Mouse (Mus musculus): Measurements from ENCODE around the gene Myo10. TPM values are rescaled to one million over a fixed set of nuclear protein-coding genes. Genes with fewer than 3 reads are reported as not detected.
A peak's percentile ranks its signal among the peaks of the same experiment; 100 is the strongest.

Gene Myo10
- polyA plus RNA-seq, 1 experiment from 2014 or later: 47.2 TPM

- H3K36me3 ChIP-seq: peaks cover 95% of the 10 kb centered on the region
- WGBS: 92% methylated on average over 5 of the region's 5 CpGs
- H3K4me3 ChIP-seq: no peak overlapping the region
- DNase-seq (ENCODE audit: low spot score): no peak
- no peak overlapping the region for H3K27ac ChIP-seq
- H3K27me3 ChIP-seq (ENCODE audit: low read depth, poor library complexity, severe bottlenecking): no peaks in the 10 kb centered on the region
- H3K4me1 ChIP-seq: no peaks in the 10 kb centered on the region
- H3K9me3 ChIP-seq (replicated peaks): no peaks in the 10 kb centered on the region
Observed at GRCm38 (mm10) chr15:25726814-25727213, 104.5 kb downstream of the Myo10 start.

DNA sequence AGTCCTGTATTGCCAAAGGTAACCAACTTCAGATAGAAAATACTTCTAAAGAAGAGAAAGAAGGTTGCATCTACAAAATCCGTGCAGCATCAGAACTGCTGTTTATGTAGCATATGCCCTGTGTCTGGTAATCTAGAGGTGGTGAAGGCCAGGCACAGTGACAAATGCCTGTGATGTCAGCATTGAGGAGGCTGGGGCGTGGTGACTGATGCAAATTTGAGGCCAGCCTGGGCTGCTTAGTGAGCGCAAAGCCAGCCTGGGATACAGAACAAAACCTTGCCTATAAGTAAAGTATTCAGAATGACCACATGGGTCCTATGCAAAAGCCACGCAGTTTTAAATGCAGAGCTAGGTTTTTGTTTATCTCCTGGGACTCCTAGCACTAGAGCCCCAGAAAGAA is 106.2 kb downstream of the Myo10 start:
- H3K4me3 ChIP-seq: no peak overlapping the region
- H3K27me3 ChIP-seq (ENCODE audit: low read depth, poor library complexity, severe bottlenecking): no peaks in the 10 kb centered on the region
- no peaks in the 10 kb centered on the region for H3K9me3 ChIP-seq (replicated peaks)
- H3K36me3 ChIP-seq: peaks cover 92% of the 10 kb centered on the region
- H3K4me1 ChIP-seq: no peaks in the 10 kb centered on the region
- no peak overlapping the region for H3K27ac ChIP-seq
- WGBS: 72% methylated on average over 4 of the region's 4 CpGs
- DNase-seq (ENCODE audit: low spot score): no peak

DNA sequence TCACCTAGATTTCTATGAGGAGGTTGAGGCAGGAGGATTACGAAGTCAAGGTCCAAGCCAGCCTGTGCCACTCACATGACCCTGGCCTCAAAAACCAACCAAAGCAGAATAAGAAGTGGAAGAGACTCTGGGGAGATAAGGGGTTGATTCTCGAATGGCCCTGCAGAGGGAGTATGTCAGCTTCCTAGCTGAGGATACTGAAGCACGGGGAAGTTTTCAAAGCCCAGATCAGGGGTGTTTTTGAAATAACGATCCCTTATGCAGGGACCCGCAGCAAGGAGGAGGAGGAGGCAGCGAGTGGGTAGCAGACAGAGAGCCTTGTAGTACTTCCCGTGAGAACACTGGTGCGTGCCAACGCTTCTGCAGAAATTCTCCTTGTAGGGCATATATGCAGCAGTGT is 108.7 kb downstream of the Myo10 start:
- DNase-seq (ENCODE audit: low spot score): no peak
- no peaks in the 10 kb centered on the region for H3K27me3 ChIP-seq (ENCODE audit: low read depth, poor library complexity, severe bottlenecking)
- H3K36me3 ChIP-seq: peaks cover 90% of the 10 kb centered on the region
- WGBS: 56% methylated on average over 9 of the region's 9 CpGs
- no peak overlapping the region for H3K27ac ChIP-seq
- no peaks in the 10 kb centered on the region for H3K4me1 ChIP-seq
- H3K9me3 ChIP-seq (replicated peaks): no peaks in the 10 kb centered on the region
- H3K4me3 ChIP-seq: no peak overlapping the region

GRCm38 (mm10) chr15:25732758-25733428 is 110.6 kb downstream of the Myo10 start:
- no peak overlapping the region for H3K27ac ChIP-seq
- peaks cover 91% of the 10 kb centered on the region for H3K36me3 ChIP-seq
- no peak for DNase-seq (ENCODE audit: low spot score)

DNA sequence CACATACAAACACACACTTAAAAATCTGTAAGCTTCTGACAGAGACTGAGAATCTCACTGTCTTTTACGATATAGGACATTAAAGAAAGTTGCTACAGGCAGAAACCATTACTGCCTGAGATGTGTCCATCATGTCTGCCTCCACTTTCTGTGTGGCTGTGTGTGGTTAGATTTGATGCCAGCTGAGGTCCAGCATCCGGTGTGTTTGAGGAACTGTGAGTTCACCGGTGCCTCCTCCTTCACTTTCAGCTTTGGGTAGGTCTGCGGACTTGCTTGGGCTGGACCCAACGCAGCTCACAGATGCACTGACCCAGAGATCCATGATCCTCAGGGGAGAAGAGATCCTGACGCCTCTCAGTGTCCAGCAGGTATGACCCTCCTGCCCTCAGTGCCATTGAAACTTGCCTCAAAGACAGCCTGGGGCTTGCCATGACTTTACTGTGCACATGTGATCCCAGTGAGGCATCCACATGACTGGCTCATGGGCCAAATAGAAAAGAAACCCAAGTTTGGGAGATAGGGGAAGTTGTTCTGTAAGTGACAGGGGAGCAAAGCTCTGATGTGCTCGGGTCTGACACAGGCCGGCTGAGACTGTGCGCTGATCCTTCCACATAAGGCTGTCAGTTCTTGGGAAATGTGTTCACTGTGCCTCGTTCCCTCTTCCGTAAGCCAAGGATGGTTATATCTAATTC is 111.6 kb downstream of the Myo10 start:
- no peak overlapping the region for H3K4me3 ChIP-seq
- H3K9me3 ChIP-seq (replicated peaks): no peaks in the 10 kb centered on the region
- H3K27me3 ChIP-seq (ENCODE audit: low read depth, poor library complexity, severe bottlenecking): no peaks in the 10 kb centered on the region
- H3K36me3 ChIP-seq: peaks cover 91% of the 10 kb centered on the region
- WGBS: 95% methylated on average over 11 of the region's 11 CpGs
- DNase-seq (ENCODE audit: low spot score): no peak
- H3K27ac ChIP-seq: no peak overlapping the region
- H3K4me1 ChIP-seq: no peaks in the 10 kb centered on the region

More at GRCm38 (mm10) chr15:25732758-25733428, 110.6 kb downstream of the Myo10 start:
- Histone ChIP-seq H3K9me3 (replicated peaks) (no peaks in the 10 kb centered on the region), H3K4me1 (no peaks in the 10 kb centered on the region), H3K27me3 (ENCODE audit: low read depth, poor library complexity, severe bottlenecking) (no peaks in the 10 kb centered on the region), H3K4me3 (no peak overlapping the region)
- WGBS: 87% methylated on average over 8 of the region's 8 CpGs

DNA sequence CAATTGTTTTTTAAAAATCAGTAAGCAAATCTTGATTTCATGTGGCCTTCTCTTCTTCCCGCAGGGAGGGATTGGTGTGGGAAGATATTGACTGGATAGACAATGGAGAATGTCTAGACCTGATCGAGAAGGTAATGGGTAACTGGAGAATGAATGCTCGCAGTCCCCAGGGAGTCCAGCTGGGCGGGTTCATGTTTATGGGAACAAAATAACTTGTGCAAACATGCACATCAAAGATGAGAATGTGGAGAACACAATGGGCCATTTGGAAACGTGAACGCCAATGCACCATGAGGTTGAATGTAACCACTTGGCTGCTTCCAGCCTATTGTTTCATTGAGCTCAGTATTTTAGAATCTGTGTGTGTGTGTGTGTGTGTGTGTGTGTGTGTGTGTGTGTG is 114.2 kb downstream of the Myo10 start:
- H3K36me3 ChIP-seq: peaks cover 93% of the 10 kb centered on the region
- no peaks in the 10 kb centered on the region for H3K9me3 ChIP-seq (replicated peaks)
- no peak for DNase-seq (ENCODE audit: low spot score)
- H3K4me1 ChIP-seq: peaks cover 8% of the 10 kb centered on the region; the same call in 1 of the 2 replicates
- WGBS: 95% methylated on average over 6 of the region's 6 CpGs
- H3K27ac ChIP-seq: no peak overlapping the region
- H3K27me3 ChIP-seq (ENCODE audit: low read depth, poor library complexity, severe bottlenecking): no peaks in the 10 kb centered on the region
- H3K4me3 ChIP-seq: no peak overlapping the region

GRCm38 (mm10) chr15:25740271-25740670 is 117.9 kb downstream of the Myo10 start:
- no peak overlapping the region for H3K4me3 ChIP-seq
- no peaks in the 10 kb centered on the region for H3K27me3 ChIP-seq (ENCODE audit: low read depth, poor library complexity, severe bottlenecking)
- peaks cover 8% of the 10 kb centered on the region; the same call in 1 of the 2 replicates for H3K4me1 ChIP-seq
- WGBS: 52% methylated on average over 4 of the region's 4 CpGs
- peaks cover 94% of the 10 kb centered on the region for H3K36me3 ChIP-seq
- no peak for DNase-seq (ENCODE audit: low spot score)
- H3K27ac ChIP-seq: no peak overlapping the region
- H3K9me3 ChIP-seq (replicated peaks): no peaks in the 10 kb centered on the region

GRCm38 (mm10) chr15:25742196-25742595 is 119.9 kb downstream of the Myo10 start:
- H3K9me3 ChIP-seq (replicated peaks): no peaks in the 10 kb centered on the region
- 92% methylated on average over 13 of the region's 13 CpGs for WGBS
- H3K4me3 ChIP-seq: no peak overlapping the region
- H3K36me3 ChIP-seq: peaks cover 96% of the 10 kb centered on the region
- H3K27ac ChIP-seq: no peak overlapping the region
- DNase-seq (ENCODE audit: low spot score): no peak
- H3K4me1 ChIP-seq: peaks cover 11% of the 10 kb centered on the region; the same call in 1 of the 2 replicates
- no peaks in the 10 kb centered on the region for H3K27me3 ChIP-seq (ENCODE audit: low read depth, poor library complexity, severe bottlenecking)

DNA sequence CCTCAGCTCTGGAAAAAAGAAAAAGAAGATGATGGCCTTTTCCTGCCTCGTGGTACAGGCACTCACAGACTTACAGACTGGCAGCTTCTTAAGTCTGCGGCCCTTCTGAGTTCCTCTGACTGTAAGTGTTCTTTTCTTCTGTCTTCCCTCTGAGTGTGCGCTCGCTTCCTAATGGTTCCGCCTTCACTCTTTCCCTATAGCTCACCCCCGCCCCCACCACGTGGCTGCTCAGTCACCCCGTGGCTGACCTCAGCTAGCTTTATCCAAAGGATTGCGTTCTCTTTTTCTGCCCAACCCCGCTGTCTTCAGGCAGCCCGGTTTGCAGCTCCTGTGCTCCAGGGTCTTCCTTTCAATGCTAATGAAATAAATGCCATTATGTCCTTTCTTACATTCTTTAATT is 129.2 kb downstream of the Myo10 start:
- WGBS: 56% methylated on average over 11 of the region's 11 CpGs
- Histone ChIP-seq H3K9me3 (replicated peaks) (no peaks in the 10 kb centered on the region), H3K36me3 (peaks cover 59% of the 10 kb centered on the region), H3K27ac (no peak overlapping the region), H3K27me3 (ENCODE audit: low read depth, poor library complexity, severe bottlenecking) (no peaks in the 10 kb centered on the region), H3K4me1 (peaks cover 7% of the 10 kb centered on the region; the same call in 1 of the 2 replicates), H3K4me3 (no peak overlapping the region)
- DNase-seq (ENCODE audit: low spot score): no peak

GRCm38 (mm10) chr15:25752597-25752996 is 130.3 kb downstream of the Myo10 start:
- Histone ChIP-seq H3K27ac (no peak overlapping the region), H3K9me3 (replicated peaks) (no peaks in the 10 kb centered on the region), H3K36me3 (peaks cover 54% of the 10 kb centered on the region), H3K4me3 (no peak overlapping the region), H3K27me3 (ENCODE audit: low read depth, poor library complexity, severe bottlenecking) (no peaks in the 10 kb centered on the region), H3K4me1 (peaks cover 8% of the 10 kb centered on the region)
- no peak for DNase-seq (ENCODE audit: low spot score)
- 67% methylated on average over 1 of the region's 1 CpGs for WGBS

GRCm38 (mm10) chr15:25753003-25753402 is 130.7 kb downstream of the Myo10 start:
- peaks cover 51% of the 10 kb centered on the region for H3K36me3 ChIP-seq
- H3K27me3 ChIP-seq (ENCODE audit: low read depth, poor library complexity, severe bottlenecking): no peaks in the 10 kb centered on the region
- no peak overlapping the region for H3K27ac ChIP-seq
- no peaks in the 10 kb centered on the region for H3K9me3 ChIP-seq (replicated peaks)
- 41% methylated on average over 9 of the region's 9 CpGs for WGBS
- no peak for DNase-seq (ENCODE audit: low spot score)
- H3K4me3 ChIP-seq: no peak overlapping the region
- peaks cover 12% of the 10 kb centered on the region for H3K4me1 ChIP-seq

GRCm38 (mm10) chr15:25753878-25754277 is 131.6 kb downstream of the Myo10 start:
- H3K27me3 ChIP-seq (ENCODE audit: low read depth, poor library complexity, severe bottlenecking): no peaks in the 10 kb centered on the region
- no peak for DNase-seq (ENCODE audit: low spot score)
- no peak overlapping the region for H3K4me3 ChIP-seq
- no peaks in the 10 kb centered on the region for H3K9me3 ChIP-seq (replicated peaks)
- peaks cover 20% of the 10 kb centered on the region for H3K4me1 ChIP-seq
- H3K27ac ChIP-seq: no peak overlapping the region
- H3K36me3 ChIP-seq: peaks cover 48% of the 10 kb centered on the region

DNA sequence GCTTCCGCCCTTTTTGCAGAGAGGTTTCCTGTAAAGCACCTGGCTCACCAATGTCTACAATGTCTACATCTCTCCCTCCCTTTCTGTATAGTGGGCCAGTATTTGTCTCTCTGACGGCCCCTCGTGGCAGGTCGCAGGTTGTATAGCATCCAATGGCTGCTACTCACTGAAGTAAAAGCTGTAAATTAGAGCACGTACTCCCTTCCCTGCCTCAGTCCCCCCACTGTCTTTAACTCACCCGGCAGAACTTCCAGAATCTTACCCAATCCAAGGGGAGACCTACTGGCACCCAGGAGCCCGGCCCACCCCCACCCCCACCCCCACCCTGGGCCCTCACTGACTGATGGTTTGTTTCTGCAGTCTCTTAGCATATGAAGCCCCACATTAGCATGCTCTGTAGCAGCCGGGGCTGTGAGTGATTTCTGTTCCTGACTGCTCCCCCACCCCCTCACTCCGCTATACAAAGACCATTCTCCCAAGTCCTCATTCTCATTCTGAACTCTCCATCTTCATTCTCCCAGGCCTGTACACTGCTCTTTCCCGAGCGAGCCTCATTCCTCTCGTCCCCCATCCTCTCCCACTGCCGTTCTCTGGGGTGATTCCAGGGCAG is 132.1 kb downstream of the Myo10 start:
- H3K9me3 ChIP-seq (replicated peaks): no peaks in the 10 kb centered on the region
- peaks cover 20% of the 10 kb centered on the region for H3K4me1 ChIP-seq
- peaks cover 48% of the 10 kb centered on the region for H3K36me3 ChIP-seq
- WGBS: 27% methylated on average over 13 of the region's 13 CpGs
- H3K27ac ChIP-seq: 0 out of 2 replicates have a peak overlapping the region, but pooled peaks have one; percentile 14
- H3K4me3 ChIP-seq: no peak overlapping the region
- H3K27me3 ChIP-seq (ENCODE audit: low read depth, poor library complexity, severe bottlenecking): no peaks in the 10 kb centered on the region
- no peak for DNase-seq (ENCODE audit: low spot score)
